Mouse (Mus musculus) urinary bladder, postnatal 4 days (tissue): ENCODE data around the gene Rap1gap2.
"Not testable (repeated sequence)": the region's sequence is repeated elsewhere in the genome, so short reads cannot be mapped to it uniquely, and the experiment has no call there.

ENCODE experiments used
- DNase-seq, 2 experiments: peaks; one replicate each; pipeline ENCODE4 v3.0.0; 2021 to 2022; ENCODE audit warnings: low spot score in 2 of 2

The Rap1gap2 gene

GRCm38 (mm10) chr11:74621974-74622669, 11.4 kb upstream of the Rap1gap2 start:
- no peak for DNase-seq

- no peak for DNase-seq
Observed at GRCm38 (mm10) chr11:74619956-74620300, 9.2 kb upstream of the Rap1gap2 start.

GRCm38 (mm10) chr11:74619201-74619955, 8.7 kb upstream of the Rap1gap2 start, which contains the start of gene Ccdc92b:
TSS of gene Ccdc92b (plus strand) at chr11:74619605.
- DNase-seq = peak; percentile 68 to 88

GRCm38 (mm10) chr11:74615571-74615970, 4.9 kb upstream of the Rap1gap2 start:
- DNase-seq = no peak

GRCm38 (mm10) chr11:74613428-74613827, 2.7 kb upstream of the Rap1gap2 start:
- DNase-seq = no peak

GRCm38 (mm10) chr11:74611437-74611836, 722 bp upstream of the Rap1gap2 start:
- DNase-seq = no peak

- DNase-seq = no peak
Observed at GRCm38 (mm10) chr11:74610068-74610467, 647 bp downstream of the Rap1gap2 start.

- DNase-seq = no peak
Observed at GRCm38 (mm10) chr11:74602286-74602685, 8.4 kb downstream of the Rap1gap2 start.

GRCm38 (mm10) chr11:74597990-74598337, 12.8 kb downstream of the Rap1gap2 start:
- no peak for DNase-seq

- no peak for DNase-seq
Observed at GRCm38 (mm10) chr11:74597283-74597989, 13.3 kb downstream of the Rap1gap2 start.

- no peak for DNase-seq
Observed at GRCm38 (mm10) chr11:74592246-74592645, 18.5 kb downstream of the Rap1gap2 start.

GRCm38 (mm10) chr11:74590691-74591090, 20.0 kb downstream of the Rap1gap2 start:
- DNase-seq = no peak

- no peak for DNase-seq
Observed at GRCm38 (mm10) chr11:74590239-74590596, 20.5 kb downstream of the Rap1gap2 start.

- DNase-seq = no peak
Observed at GRCm38 (mm10) chr11:74589401-74590238, 21.1 kb downstream of the Rap1gap2 start.

GRCm38 (mm10) chr11:74586401-74586800, 24.3 kb downstream of the Rap1gap2 start:
- DNase-seq = no peak

- DNase-seq = no peak
Observed at GRCm38 (mm10) chr11:74584946-74585723, 25.6 kb downstream of the Rap1gap2 start.

GRCm38 (mm10) chr11:74583824-74584349, 26.8 kb downstream of the Rap1gap2 start:
- DNase-seq = no peak

- no peak for DNase-seq
Observed at GRCm38 (mm10) chr11:74582464-74582863, 28.3 kb downstream of the Rap1gap2 start.

GRCm38 (mm10) chr11:74581333-74581732, 29.4 kb downstream of the Rap1gap2 start:
- DNase-seq = not testable (repeated sequence)

GRCm38 (mm10) chr11:74577068-74577467, 33.6 kb downstream of the Rap1gap2 start:
- DNase-seq = no peak

GRCm38 (mm10) chr11:74575940-74576339, 34.8 kb downstream of the Rap1gap2 start:
- DNase-seq = no peak
